Mouse (Mus musculus) gastrocnemius, adult 8-10 months (tissue): ENCODE measurements around the gene Tpd52l2. TPM values are rescaled to one million over a fixed set of nuclear protein-coding genes. Genes with fewer than 3 reads are reported as not detected.

Source experiments
- DNase-seq, 2 experiments: peaks; one replicate each; pipeline ENCODE4 v3.0.0; 2022; ENCODE audit warnings: low spot score in 2 of 2
- total RNA-seq, 4 experiments: library from RNA; stranded (reverse); gene quantifications; 2 replicates each; pipeline ENCODE4 v1.2.4; 2022

Tpd52l2 gene
- total RNA-seq: 10 to 100 TPM; 43.7 to 49.1 (median 45.8) TPM

DNA sequence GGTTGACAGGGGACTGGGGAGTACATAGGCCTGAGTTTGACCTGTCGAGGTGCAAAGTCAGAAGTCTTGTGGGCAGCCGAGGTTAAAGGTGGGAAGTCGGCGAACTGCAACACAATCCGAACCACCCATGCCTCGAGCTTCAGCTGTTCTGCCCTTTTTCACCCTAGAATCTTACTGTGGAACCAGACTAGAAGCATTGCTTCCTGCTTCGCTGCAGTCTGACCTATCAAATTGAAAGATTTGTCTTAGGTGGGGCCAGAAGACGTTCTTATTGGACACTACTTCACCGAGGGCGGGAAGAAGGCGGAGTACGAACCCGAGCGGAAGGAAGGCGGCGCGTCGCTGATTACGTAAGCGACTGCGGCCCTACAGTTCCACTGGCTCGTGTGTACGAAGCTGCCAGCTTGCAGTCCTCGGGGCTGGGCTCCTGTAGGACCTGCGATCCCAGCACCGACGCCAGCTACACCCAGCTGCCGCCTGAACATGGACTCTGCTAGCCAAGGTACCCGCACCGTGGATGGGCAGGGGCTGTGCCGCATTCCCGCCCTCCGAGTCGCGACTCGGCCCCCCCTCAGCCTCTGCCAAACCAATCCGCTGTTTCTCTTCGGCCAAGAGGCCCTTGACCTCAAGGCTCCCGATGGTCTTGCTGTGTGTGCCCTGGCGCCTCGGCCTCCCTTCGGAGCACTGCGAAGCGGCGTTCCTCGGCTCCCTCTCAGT, at the start of gene Tpd52l2:
TSS of gene Tpd52l2 (plus strand) at position 312 of the 717 bp plus-strand sequence.
- DNase-seq: peak; percentile 81 to 88

DNA sequence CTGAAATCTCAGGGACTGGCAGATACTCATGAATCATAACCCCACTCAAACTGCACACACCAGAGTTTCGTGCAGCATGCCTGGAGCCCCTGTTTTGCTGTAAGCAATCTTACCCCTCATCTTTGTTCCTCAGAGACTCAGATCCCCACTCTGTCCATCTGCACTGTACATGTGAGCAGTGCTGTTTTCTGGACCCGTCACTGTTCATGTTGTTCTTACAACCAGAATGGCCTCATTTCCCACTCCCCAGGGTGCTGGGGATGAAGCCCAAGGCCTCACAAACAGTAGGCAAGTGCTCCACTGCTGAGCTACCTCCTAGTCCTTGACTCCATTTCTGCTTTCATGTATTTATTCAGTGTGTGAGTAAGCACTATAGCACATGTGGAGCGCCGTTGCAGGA, 44.8 kb upstream of the Tpd52l2 start:
- DNase-seq: no peak

DNA sequence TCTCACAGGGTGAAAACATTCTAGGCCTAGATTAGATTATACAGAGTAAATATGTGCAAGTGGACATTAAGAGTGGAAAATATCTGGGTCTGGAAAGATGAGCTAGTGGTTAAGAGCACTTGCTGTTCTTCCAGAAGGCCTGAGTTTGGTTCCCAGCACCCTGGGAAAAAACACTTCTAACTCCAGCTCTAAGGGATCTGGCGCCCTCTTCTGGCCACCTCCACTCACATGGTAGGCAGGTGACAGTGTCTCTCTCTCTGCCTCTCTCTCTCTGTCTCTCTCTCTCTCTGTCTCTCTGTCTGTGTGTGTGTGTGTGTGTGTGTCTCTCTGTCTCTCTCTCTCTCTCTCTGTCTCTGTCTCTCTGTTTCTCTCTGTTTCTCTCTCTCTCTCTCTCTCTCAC, 43.7 kb upstream of the Tpd52l2 start:
- DNase-seq: no peak

DNA sequence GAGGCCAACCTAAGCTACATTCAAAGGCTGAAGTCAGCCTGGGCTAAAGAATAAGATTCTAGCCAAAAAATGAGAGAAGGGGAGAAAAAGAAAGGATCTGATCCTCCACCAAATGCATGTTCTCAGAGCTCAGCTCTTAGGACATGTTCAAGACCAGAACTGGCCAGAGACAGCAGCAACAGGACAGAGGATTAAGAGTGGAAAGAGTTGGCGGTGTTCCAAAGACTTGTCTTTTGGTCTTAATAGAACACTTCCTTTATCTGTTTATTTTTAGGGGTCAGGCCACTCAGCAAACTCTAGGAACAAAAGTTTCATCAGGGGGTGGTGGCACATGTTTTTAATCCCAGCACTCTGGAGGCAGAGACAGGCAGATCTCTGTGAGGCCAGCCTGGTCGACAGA, 41.0 kb upstream of the Tpd52l2 start:
- DNase-seq: no peak

DNA sequence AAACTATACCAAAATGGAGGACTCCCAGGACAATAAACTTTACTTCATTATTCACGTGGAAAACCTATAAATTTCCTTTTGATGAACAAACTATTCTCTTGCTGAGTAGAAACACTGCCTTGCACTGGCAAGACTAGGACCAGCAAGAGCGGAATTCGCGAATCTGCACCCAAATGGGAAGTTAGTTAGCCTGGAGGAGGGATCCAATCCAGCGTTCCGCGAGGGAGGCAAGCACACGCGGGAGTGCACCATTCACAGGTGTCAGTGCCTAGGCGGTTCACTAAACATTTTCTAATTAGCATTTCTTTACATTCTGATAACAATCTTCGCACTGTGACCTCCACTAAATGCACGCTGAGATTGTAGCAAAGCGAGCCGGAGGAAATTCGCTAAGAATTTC, 39.1 kb upstream of the Tpd52l2 start:
- DNase-seq: no peak

DNA sequence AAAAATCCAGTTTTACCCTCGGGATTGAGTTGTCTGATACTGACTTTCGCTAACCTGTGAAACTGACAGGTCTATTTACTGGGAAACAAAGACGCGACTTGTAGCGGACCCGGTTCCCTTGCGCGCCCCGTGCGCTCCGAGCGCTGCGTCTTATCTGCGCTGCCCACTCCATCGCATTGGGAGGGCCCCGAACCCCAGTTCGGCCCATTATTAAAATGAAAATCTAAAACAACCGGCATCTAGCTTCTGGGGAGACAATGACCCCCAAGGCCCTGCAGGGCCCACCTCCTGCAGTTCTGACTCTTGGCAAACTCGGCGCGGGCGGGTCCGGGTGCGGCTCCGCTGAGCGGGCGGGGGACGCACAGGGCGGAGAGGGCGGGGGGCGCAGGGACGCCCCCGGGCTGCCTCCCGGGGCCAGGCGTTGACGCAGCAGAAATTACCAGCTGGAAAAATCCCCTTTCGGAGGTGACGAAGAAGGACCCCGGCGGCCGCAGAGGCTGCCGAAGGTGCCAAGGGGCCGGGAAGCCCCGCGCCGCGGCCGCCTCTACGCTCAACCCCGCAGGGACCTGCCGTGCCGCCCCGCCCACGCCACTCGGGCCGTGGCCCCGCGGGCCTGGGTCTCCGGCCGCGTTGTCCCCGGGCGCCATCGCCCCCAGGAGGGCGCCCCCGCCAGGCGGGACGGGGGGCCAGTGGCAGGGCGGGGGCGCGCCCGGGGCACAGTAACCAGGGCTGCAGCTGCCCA, 38.4 kb upstream of the Tpd52l2 start:
- DNase-seq: peak in 1 of 2 experiments; percentile 27

DNA sequence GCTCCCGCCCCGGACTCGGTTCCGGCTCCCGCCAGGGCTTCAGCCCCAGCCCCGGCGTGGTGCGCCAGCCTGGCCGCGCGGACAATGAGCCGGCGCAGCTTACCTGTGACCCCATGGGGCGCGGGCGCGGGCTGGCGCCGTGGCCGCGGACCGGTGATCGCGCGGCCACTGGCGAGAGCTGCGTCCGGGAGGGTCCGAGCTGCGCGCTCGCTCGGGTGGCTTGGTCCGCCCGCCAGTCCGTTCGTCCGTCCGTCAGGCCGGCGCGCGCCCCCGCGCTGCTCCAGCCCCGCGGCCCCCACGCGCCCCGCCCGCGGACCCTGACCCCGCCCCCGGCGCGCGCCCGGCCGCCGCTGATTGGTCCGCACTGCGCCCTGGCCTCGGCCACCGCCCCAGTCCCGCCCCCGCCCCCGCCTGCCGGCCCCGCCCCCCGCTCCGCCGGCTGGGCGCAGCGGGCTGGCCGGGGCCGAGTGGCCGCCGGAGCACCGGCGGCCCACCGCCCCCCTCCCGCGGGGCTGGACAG, 37.7 kb upstream of the Tpd52l2 start, which contains the start of gene Zbtb46:
TSS of gene Zbtb46 (minus strand) at position 274 of the 520 bp plus-strand sequence.
- peak; percentile 80 to 84 for DNase-seq

DNA sequence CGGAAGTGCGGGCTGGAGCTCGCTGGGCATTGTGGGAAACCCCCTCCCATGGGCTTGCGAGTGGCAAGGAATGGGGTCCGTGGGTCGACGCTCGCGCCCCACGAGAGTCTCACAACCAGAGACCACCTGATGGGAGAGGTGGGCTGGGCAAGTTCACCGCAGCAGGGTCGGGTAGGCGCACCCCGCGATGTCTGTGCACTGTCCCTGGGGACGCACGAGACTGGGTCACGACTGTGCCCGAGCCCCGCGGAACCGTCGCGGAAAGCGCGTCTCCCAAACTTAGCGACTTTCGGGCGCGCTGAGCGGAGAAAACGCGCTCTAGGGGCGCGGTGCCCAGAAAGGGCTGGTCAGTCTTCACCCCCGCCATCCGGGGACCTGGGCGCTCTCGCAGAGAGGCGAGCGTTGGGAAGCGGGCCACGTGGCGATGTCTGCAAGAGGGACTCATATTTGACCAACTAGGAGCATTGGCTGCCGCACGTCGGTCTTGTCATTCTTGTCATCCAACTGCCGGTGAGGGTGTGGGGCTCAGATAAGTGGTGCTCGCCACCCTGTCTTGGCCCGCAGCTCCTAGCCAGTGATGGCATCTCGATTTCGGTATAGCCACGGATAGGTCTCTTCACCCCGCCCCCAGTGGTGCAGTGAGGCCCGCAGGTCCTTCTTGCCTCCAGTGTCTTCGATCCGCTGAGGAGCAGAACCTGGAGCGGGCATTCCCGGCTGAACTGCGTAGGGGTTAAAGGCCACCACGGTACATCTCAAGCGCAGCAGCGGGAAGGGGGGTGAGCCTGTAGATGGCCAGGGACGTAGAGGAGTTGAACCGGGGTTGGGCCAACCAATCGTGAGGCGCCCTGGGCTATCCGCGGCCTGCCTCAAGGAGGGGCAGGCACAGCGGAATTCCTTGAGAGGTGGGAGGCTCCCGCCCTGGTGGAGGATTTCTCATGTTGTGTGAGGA, 37.0 kb upstream of the Tpd52l2 start:
- peak; percentile 30 to 54 for DNase-seq

DNA sequence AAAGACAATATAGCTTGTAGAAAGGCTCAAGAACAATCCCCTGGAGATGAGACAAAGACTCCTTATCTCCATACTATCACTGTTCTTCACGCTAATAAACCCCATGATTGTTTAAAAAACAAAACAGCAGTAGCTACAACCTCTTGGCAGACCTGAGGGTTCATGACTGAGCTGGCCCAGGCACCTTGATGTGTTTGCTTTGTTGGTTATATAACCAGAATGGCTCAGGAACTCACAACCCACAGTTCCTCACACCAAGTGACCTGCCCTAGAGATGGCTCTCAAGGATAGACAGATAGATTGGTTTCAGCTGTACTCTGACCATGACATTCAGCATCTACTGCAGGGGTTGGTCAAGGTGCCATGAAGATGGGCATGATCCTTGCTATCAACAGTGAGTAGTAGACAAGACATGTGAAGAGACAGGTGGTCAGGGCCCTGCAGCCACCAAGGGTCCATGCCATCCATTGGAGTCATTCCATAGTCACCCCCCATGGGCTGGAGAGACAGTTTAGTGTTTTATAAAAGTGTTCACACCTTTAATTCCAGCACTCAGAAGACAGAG, 35.3 kb upstream of the Tpd52l2 start:
- no peak for DNase-seq

DNA sequence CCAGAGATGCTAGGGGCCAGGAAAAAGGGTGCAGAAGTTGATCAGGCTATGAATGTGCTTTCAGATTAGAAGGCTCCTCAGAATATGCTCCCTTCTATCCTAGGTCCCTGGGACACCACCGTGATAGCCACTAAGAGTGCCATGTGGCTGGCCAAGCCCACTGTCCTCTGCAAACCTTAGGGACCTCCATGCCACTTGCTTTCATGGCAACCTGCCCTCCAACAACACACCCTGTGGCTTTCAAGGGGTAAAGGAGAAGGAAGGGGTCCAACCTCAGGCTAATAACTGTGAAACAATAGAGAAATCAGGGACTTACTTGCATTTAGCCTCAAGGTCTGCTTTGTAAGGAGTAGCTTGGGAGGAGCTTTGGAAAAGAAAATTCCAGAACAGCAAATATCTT, 34.3 kb upstream of the Tpd52l2 start:
- no peak for DNase-seq

DNA sequence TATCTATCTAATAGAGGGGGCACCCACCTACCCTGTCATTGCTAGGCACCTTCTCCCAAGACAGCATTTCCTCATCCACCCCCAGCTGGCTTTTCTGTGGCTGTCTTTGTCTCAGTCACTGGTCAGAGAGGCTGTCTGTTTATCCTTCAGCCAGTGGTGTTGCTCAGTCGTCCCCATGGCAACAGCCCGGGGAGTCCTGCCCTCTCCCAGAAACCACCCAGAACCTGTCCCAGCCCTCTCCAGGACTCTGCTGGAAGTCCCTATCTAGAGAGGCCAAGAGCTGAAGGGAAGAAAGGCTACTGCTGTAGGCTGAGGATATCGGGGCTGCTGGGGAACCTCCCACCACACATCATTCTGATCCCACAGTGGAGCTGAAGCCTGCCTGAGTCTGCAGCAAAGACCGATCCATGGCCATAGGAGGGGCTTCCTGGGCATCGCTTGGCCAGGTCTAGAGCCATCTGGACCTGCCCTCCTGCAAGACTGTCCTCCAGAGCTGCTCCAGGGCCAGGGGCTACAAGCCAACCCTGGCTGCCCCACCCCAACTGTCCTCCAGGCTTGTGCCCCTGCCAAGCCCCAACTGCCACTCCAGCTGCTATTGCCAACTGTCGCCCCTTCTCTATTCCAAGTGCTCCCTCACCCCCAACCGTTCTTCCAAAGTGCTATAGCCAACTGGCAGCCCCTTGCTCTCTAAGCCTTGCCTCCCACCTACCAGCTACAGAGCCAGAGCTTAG, 33.8 kb upstream of the Tpd52l2 start:
- no peak for DNase-seq

DNA sequence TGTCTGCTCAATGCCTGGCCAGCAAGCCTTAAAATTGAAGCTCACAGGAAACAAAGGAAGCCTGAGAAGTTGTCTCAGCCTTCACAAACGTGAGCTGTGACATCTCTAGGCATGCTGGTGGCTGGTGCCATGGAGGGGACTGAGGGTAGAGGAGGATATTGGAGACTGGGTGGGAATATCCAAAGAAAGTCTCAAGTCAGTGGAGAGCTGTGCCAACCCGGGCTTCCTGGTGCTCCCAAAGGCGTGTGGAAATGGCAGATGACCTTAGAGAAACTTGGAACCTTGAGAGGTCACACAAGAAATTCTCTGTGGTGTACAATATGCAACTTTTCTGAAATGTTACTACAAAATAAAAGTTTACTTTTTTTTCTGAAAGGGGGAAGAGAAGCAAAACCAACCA, 31.5 kb upstream of the Tpd52l2 start:
- no peak for DNase-seq

DNA sequence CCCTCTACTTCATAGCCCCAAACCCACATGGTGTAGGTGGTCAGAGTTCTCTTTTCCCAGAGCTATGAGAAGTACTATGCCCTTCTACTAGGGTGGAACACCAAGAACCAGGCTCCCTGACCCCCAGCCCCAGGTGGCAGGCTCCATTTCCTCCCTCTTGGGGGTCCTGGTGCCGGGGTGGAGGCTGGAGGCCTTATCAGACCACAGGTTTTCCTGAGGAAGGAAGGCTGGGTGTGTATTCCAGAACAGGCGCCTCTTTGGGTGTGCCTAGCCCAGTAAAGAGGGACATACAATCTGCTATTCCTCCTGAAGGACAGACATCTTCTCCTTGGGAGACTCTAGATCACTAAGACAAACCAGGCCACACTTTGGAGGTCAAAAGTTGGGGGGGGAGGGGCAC, 26.7 kb upstream of the Tpd52l2 start:
- no peak for DNase-seq

DNA sequence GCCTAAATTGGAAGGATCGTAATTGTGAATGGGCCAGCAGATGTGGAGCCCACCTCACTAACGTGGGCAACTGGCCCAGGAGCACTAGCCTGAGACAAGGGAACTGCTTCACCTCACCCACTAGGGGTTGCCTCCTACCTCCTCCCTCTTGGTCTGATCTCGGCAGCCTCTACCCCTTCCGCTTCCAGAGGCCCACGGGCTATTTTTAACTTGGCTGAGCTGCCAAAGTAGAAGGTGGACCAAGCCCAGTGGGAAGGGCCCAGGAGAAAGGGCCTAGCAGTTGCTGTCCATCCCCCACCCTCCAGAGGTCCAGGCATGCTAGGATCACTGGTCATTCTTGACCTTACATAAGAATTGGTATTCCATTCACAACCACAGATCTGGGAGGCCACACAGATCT, 25.7 kb upstream of the Tpd52l2 start:
- DNase-seq: peak in 1 of 2 experiments; percentile 67

DNA sequence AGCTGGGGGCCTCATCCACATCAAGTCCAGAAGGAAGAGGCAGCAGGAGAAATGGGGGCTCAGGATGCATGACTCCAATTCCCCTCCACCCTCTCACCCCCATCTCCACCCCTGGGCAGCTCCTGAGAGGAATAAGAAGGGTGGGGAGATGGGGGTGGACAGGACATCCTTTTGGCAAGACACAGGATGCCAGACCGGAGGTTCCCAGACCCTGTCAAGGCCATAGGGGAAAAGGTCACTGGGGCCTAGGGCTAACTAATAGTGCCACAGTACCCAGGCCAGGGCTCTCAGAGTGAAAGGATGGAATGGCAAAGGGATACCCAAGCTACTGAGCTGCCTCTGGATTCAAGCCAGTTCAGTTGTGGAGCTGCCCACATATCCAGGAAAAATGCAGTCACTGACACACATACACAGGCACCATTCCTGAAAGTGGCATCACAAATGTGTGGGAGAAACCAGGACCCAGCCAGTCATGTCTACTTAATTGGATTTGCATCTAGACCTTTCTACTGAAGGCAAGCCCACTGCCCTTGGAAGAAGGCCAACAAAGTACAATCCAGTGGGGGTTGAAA, 24.6 kb upstream of the Tpd52l2 start:
- DNase-seq: no peak

DNA sequence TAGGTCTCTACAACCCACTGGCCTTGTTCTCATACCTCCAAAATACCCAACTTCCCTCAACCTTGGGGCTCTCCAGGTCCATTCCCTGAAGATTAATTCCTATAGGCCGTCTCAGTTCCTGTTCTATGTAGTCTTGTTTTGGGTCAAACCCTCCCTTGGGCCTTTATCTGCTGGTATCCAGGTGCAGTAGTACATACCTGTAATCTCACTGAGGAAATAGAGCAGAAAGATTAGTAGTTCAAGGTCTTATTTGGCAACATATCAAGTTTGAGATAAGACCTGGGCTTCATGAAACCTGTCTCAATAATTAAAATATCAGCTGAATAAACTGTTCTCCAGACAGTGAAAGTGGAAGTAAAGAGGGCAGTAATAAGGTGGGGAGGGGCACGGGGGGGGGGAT, 13.8 kb upstream of the Tpd52l2 start:
- no peak for DNase-seq

DNA sequence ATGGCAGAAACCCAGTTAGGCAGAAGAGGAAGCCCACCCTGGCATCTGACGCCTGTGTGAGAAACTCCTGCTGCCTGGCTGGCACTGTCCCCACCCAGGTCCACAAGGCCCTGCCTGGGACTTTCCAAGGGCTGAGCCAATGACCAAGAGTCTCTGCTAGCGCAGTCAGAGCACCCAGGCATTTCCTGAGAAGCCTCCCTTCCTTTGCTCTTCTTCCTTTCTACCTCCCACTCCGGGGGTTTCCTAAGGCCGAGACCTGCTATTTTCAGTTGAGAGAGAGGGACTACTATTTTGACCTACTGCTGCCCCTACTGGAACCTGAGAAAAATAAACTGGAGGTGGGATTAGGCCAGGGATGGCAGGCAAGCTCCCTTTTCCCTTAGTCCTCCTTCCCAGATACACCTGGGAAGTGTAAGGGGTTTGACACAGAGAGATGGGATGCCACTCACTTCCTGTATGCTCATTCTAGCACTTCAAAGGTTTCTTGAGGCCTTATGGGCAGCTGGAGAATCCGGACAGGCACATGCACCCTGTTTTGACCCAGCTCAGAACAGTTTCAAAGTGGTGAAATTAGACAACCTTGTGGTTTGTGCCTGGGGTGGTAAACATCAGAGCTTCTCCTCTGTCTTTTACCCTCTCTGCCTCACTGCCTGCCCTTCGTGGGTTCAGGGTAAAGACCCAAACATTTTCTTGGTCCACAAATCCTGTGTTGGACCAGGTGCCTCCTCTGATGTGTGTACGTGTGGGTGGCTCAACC, 13.2 kb upstream of the Tpd52l2 start:
- DNase-seq: no peak

DNA sequence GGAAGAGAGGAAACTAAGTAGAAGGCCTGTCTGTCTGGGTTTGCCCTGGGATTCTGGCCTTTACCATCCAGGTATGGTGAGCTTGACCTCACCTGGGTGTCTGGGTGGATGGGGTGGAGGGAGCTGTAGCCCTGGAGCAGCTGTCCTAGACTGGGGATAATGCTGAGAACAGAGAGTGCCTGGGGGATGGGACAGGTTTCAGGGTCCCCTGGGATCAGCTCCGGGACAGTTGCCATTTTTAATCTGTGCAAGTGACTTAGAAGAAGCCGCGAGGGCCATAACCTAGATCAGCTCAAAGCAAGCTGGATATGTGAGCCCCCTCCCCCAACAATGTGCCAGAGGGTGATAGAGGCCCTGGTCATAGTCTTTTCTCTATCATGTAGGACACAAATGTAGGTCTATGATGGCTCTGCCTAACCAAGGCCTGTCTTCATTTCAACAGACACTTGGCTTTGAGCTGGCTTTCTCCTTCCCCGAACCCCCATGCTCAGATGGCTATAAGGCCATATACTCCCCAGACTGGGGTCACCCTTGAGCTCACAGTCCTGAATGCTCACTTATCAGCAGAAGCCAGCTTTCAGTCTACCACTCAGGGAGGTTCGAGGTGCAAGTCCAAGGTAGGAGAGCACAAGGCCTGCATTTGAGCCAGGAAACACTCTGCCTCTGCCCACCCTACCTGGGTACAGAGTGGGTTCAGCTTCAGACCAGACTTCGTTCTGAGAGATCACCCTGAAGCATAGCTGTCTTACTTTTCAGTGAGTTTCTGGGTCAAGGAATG, 12.3 kb upstream of the Tpd52l2 start:
- no peak for DNase-seq

DNA sequence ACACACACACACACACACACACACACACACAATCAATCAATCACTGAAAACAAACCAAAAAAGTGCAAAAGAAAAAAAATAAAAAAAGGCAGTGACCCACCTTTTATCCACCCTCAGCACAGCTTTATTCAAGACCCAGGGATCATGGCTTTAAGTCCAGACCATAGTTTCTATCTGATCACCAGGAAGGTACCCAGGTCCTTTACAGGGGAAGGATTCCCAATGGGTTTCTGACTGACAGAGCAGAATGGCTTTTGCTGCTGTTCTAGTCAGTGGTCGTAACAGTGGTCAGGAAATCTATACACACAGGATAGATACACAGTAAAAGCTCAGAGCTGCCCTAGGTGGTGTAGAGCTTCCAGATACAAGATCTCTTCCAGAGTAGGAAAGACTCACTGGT, 11.2 kb upstream of the Tpd52l2 start:
- no peak for DNase-seq
